ENCODE assay signal across 8 mouse cellular contexts in genomic region chr4:134533421-134533820, GRCm38 (mm10). TPM values are rescaled to one million over a fixed set of nuclear protein-coding genes. Genes with fewer than 3 reads are reported as not detected.
A peak's percentile ranks its signal among the peaks of the same experiment; 100 is the strongest.
DNase-seq lines count a peak whose midpoint lies in the region; ATAC-seq and TF ChIP-seq lines count a peak whose summit lies in the region.

No protein-coding gene starts in this region.

- peaks cover 27% of the 10 kb centered on the region for H3K36me3 ChIP-seq in kidney, embryonic 14.5 days (ENCODE audit: control insufficient read depth, insufficient read depth, low read length)
- H3K36me3 ChIP-seq in embryonic facial prominence, embryonic 11.5 days (replicated peaks; ENCODE audit: control insufficient read depth, insufficient read depth, low read depth, low read length): peaks cover 2% of the 10 kb centered on the region; the same call in 1 of the 2 replicates
- H3K36me3 ChIP-seq in hindbrain, embryonic 16.5 days (ENCODE audit: control insufficient read depth, insufficient read depth, low read length): peaks cover 14% of the 10 kb centered on the region
- peaks cover 40% of the 10 kb centered on the region for H3K36me3 ChIP-seq in midbrain, embryonic 13.5 days
- H3K36me3 ChIP-seq in thymus, adult 2 months (ENCODE audit: control insufficient read depth, insufficient read depth, low read length): peaks cover 24% of the 10 kb centered on the region

- H3K27ac ChIP-seq in kidney, embryonic 14.5 days (ENCODE audit: low read depth, low read length): no peak overlapping the region
- H3K27ac ChIP-seq in embryonic facial prominence, embryonic 11.5 days (replicated peaks; ENCODE audit: low read depth, low read length): no peak overlapping the region
- no peak overlapping the region for H3K27ac ChIP-seq in hindbrain, embryonic 16.5 days (ENCODE audit: low read depth, low read length)
- no peak overlapping the region for H3K27ac ChIP-seq in midbrain, embryonic 13.5 days
- H3K27ac ChIP-seq in thymus, adult 2 months (ENCODE audit: control insufficient read depth, insufficient read depth, low read length): no peak overlapping the region

- H3K4me3 ChIP-seq in kidney, embryonic 14.5 days (ENCODE audit: low read length): peak overlapping the region; percentile 98; the same call in 1 of the 2 replicates
- 0 out of 2 replicates have a peak overlapping the region, but pooled peaks have one; percentile 95 for H3K4me3 ChIP-seq in embryonic facial prominence, embryonic 11.5 days (ENCODE audit: low read depth, low read length)
- H3K4me3 ChIP-seq in hindbrain, embryonic 16.5 days (ENCODE audit: low read length): no peak overlapping the region
- peak overlapping the region; percentile 96 for H3K4me3 ChIP-seq in midbrain, embryonic 13.5 days (replicated peaks)
- H3K4me3 ChIP-seq in thymus, adult 2 months (ENCODE audit: control insufficient read depth, insufficient read depth, low read length): no peak overlapping the region

- TF ChIP-seq CTCF in thymus, adult 2 months (IDR thresholded peaks at IDR 0.05; ENCODE audit: borderline replicate concordance, control insufficient read depth, extremely low read depth, insufficient read depth, low read length, poor library complexity): no peak

- no peaks in the 10 kb centered on the region for H3K9me3 ChIP-seq in kidney, embryonic 14.5 days (ENCODE audit: control insufficient read depth, low read length)
- H3K9me3 ChIP-seq in embryonic facial prominence, embryonic 11.5 days (replicated peaks; ENCODE audit: control insufficient read depth, low read length): no peaks in the 10 kb centered on the region
- no peaks in the 10 kb centered on the region for H3K9me3 ChIP-seq in hindbrain, embryonic 16.5 days (ENCODE audit: control insufficient read depth, low read length)
- H3K9me3 ChIP-seq in midbrain, embryonic 13.5 days: no peaks in the 10 kb centered on the region

- no peak for TF ChIP-seq POLR2A in thymus, adult 2 months (IDR thresholded peaks at IDR 0.05; ENCODE audit: control insufficient read depth, extremely low read depth, insufficient read depth, low read length, poor library complexity)

- peak overlapping the region; percentile 86; the same call in 1 of the 2 replicates for H3K9ac ChIP-seq in kidney, embryonic 14.5 days (ENCODE audit: low read depth, low read length)
- peak overlapping the region; percentile 74 for H3K9ac ChIP-seq in embryonic facial prominence, embryonic 11.5 days (replicated peaks; ENCODE audit: low read length)
- H3K9ac ChIP-seq in hindbrain, embryonic 16.5 days (ENCODE audit: low read depth, low read length): no peak overlapping the region
- H3K9ac ChIP-seq in midbrain, embryonic 13.5 days (replicated peaks): peak overlapping the region; percentile 91; the same call in 1 of the 2 replicates

- DNase-seq in kidney, postnatal 4 days: no peak
- DNase-seq in embryonic facial prominence, embryonic 11.5 days (ENCODE audit: low spot score): no peak
- DNase-seq in urinary bladder, postnatal 4 days (ENCODE audit: low spot score in 2 of 2): no peak
- no peak for DNase-seq in thymus, adult 2 months
- DNase-seq in urinary bladder, postnatal 14 days (ENCODE audit: low spot score): no peak

- H3K27me3 ChIP-seq in kidney, embryonic 14.5 days (ENCODE audit: control insufficient read depth, insufficient read depth, low read length): no peaks in the 10 kb centered on the region
- H3K27me3 ChIP-seq in embryonic facial prominence, embryonic 11.5 days (ENCODE audit: control insufficient read depth, insufficient read depth, low read length): no peaks in the 10 kb centered on the region
- H3K27me3 ChIP-seq in hindbrain, embryonic 16.5 days (replicated peaks; ENCODE audit: control insufficient read depth, insufficient read depth, low read length): no peaks in the 10 kb centered on the region
- H3K27me3 ChIP-seq in midbrain, embryonic 13.5 days: no peaks in the 10 kb centered on the region
- no peaks in the 10 kb centered on the region for H3K27me3 ChIP-seq in thymus, adult 2 months (ENCODE audit: control insufficient read depth, insufficient read depth, low read length)

- peaks cover 10% of the 10 kb centered on the region for H3K4me1 ChIP-seq in kidney, embryonic 14.5 days (ENCODE audit: control insufficient read depth, insufficient read depth, low read length)
- H3K4me1 ChIP-seq in embryonic facial prominence, embryonic 11.5 days (ENCODE audit: control insufficient read depth, insufficient read depth, low read length): peaks cover 3% of the 10 kb centered on the region; the same call in 1 of the 2 replicates
- H3K4me1 ChIP-seq in hindbrain, embryonic 16.5 days (ENCODE audit: control insufficient read depth, insufficient read depth, low read depth, low read length): peaks cover 19% of the 10 kb centered on the region
- peaks cover 21% of the 10 kb centered on the region for H3K4me1 ChIP-seq in midbrain, embryonic 13.5 days (replicated peaks)
- peaks cover 11% of the 10 kb centered on the region for H3K4me1 ChIP-seq in thymus, adult 2 months (replicated peaks; ENCODE audit: control insufficient read depth, insufficient read depth, low read length)

- ATAC-seq in kidney, embryonic 14.5 days (ENCODE audit: low FRiP score, low TSS enrichment): no peak
- no peak for ATAC-seq in embryonic facial prominence, embryonic 11.5 days (replicated peaks; ENCODE audit: insufficient number of reproducible peaks, low FRiP score, low TSS enrichment, low read depth)
- no peak for ATAC-seq in hindbrain, embryonic 16.5 days
- ATAC-seq in midbrain, embryonic 13.5 days: no peak

- peak overlapping the region; percentile 94; the same call in 1 of the 2 replicates for H3K4me2 ChIP-seq in kidney, embryonic 14.5 days (replicated peaks; ENCODE audit: low read depth, low read length)
- H3K4me2 ChIP-seq in embryonic facial prominence, embryonic 11.5 days (ENCODE audit: low read depth, low read length): no peak overlapping the region
- peak overlapping the region; percentile 84 for H3K4me2 ChIP-seq in hindbrain, embryonic 16.5 days (ENCODE audit: low read length)
- H3K4me2 ChIP-seq in midbrain, embryonic 13.5 days (replicated peaks): peak overlapping the region; percentile 98

- 88% methylated on average over 4 of the region's 4 CpGs for WGBS in kidney, embryonic 14.5 days
- 83% methylated on average over 4 of the region's 4 CpGs for WGBS in embryonic facial prominence, embryonic 11.5 days
- WGBS in hindbrain, embryonic 16.5 days: 84% methylated on average over 4 of the region's 4 CpGs
- WGBS in midbrain, embryonic 13.5 days: 84% methylated on average over 4 of the region's 4 CpGs
- WGBS in thymus, adult 2 months: 92% methylated on average over 4 of the region's 4 CpGs

RNA-seq across cellular contexts. Expression of gene Mtfr1l, which starts 1.8 kb away (rescaled TPM):
- polyA plus RNA-seq in kidney, embryonic 14.5 days (2014; fragmentation: Nextera tagmentation; extraction: Ambion mirVana): 114 and 130 TPM in 2 replicates
- 137 and 138 TPM in 2 replicates for polyA plus RNA-seq in embryonic facial prominence, embryonic 11.5 days (2014; fragmentation: Nextera tagmentation; extraction: Ambion mirVana)
- 176 and 182 TPM in 2 replicates for polyA plus RNA-seq in hindbrain, embryonic 16.5 days (2015; fragmentation: Nextera tagmentation; extraction: Ambion mirVana)
- polyA plus RNA-seq in midbrain, embryonic 13.5 days (2015; fragmentation: Nextera tagmentation; extraction: Ambion mirVana): 149 and 155 TPM in 2 replicates
- 69.2 and 77.3 TPM in 2 replicates for polyA plus RNA-seq in thymus, adult 2 months (2012; rRNA removed)

RNA-seq across cellular contexts. Expression of gene Selenon, which starts 18.5 kb away (rescaled TPM):
- polyA plus RNA-seq in kidney, embryonic 14.5 days (2014; fragmentation: Nextera tagmentation; extraction: Ambion mirVana): 15.6 and 19.5 TPM in 2 replicates
- polyA plus RNA-seq in embryonic facial prominence, embryonic 11.5 days (2014; fragmentation: Nextera tagmentation; extraction: Ambion mirVana): 23.6 and 34.4 TPM in 2 replicates
- polyA plus RNA-seq in hindbrain, embryonic 16.5 days (2015; fragmentation: Nextera tagmentation; extraction: Ambion mirVana): 6.7 and 7.0 TPM in 2 replicates
- 11.1 and 11.5 TPM in 2 replicates for polyA plus RNA-seq in midbrain, embryonic 13.5 days (2015; fragmentation: Nextera tagmentation; extraction: Ambion mirVana)
- polyA plus RNA-seq in thymus, adult 2 months (2012; rRNA removed): 7.9 and 9.1 TPM in 2 replicates

RNA-seq across cellular contexts. Expression of gene Aunip, which starts 22.6 kb away (rescaled TPM):
- polyA plus RNA-seq in kidney, embryonic 14.5 days (2014; fragmentation: Nextera tagmentation; extraction: Ambion mirVana): 5.9 and 20.7 TPM in 2 replicates
- polyA plus RNA-seq in embryonic facial prominence, embryonic 11.5 days (2014; fragmentation: Nextera tagmentation; extraction: Ambion mirVana): 7.0 and 8.3 TPM in 2 replicates
- polyA plus RNA-seq in hindbrain, embryonic 16.5 days (2015; fragmentation: Nextera tagmentation; extraction: Ambion mirVana): 2.4 and 2.9 TPM in 2 replicates
- 3.9 and 4.4 TPM in 2 replicates for polyA plus RNA-seq in midbrain, embryonic 13.5 days (2015; fragmentation: Nextera tagmentation; extraction: Ambion mirVana)
- 2.1 and 3.8 TPM in 2 replicates for polyA plus RNA-seq in thymus, adult 2 months (2012; rRNA removed)

RNA-seq across cellular contexts. Expression of gene Paqr7, which starts 36.9 kb away (rescaled TPM):
- 0.57 and 0.73 TPM in 2 replicates for polyA plus RNA-seq in kidney, embryonic 14.5 days (2014; fragmentation: Nextera tagmentation; extraction: Ambion mirVana)
- polyA plus RNA-seq in embryonic facial prominence, embryonic 11.5 days (2014; fragmentation: Nextera tagmentation; extraction: Ambion mirVana): 0.87 and 0.93 TPM in 2 replicates
- polyA plus RNA-seq in hindbrain, embryonic 16.5 days (2015; fragmentation: Nextera tagmentation; extraction: Ambion mirVana): 40.5 and 46.7 TPM in 2 replicates
- 10.8 and 12.8 TPM in 2 replicates for polyA plus RNA-seq in midbrain, embryonic 13.5 days (2015; fragmentation: Nextera tagmentation; extraction: Ambion mirVana)
- 47.6 and 52.0 TPM in 2 replicates for polyA plus RNA-seq in thymus, adult 2 months (2012; rRNA removed)

Comparison
In these comparisons a context has a peak if more than half of its experiments do, and no peak if none do; other contexts are left out.
1. H3K4me3 ChIP-seq: peak in kidney, embryonic 14.5 days (single experiment), embryonic facial prominence, embryonic 11.5 days (single experiment) and midbrain, embryonic 13.5 days (single experiment); none in hindbrain, embryonic 16.5 days (single experiment) and thymus, adult 2 months (single experiment).